Comparison of ENCODE assay signal across 23 mouse cellular contexts in genomic region chr17:83836048-83836447, GRCm38 (mm10). TPM values are rescaled to one million over a fixed set of nuclear protein-coding genes. Genes with fewer than 3 reads are reported as not detected.
DNase-seq lines count a peak whose midpoint lies in the region; ATAC-seq lines count a peak whose summit lies in the region.
"Had no signal": no experiment of that assay in that cellular context is flagged by ENCODE, and none has a peak within 500 bp of the region (broad histone marks: within the 10 kb centered on the region; RNA-seq: fewer than 3 reads in every experiment).

No protein-coding gene starts in this region.

- ATAC-seq in forebrain, embryonic 15.5 days (replicated peaks): no peak
- no peak for ATAC-seq in limb, embryonic 13.5 days (ENCODE audit: low FRiP score, low read depth)
- peak; percentile 75 for ATAC-seq in liver, embryonic 12.5 days
- ATAC-seq in intestine, embryonic 16.5 days: no peak
- ATAC-seq in forebrain, embryonic 11.5 days (replicated peaks; ENCODE audit: low FRiP score): no peak
- ATAC-seq: forebrain, postnatal 0 days; lung, postnatal 0 days had no signal

- H3K36me3 ChIP-seq in forebrain, embryonic 10.5 days (replicated peaks): no peaks in the 10 kb centered on the region
- H3K36me3 ChIP-seq in forebrain, embryonic 15.5 days: no peaks in the 10 kb centered on the region
- H3K36me3 ChIP-seq in limb, embryonic 13.5 days: no peaks in the 10 kb centered on the region
- H3K36me3 ChIP-seq in liver, embryonic 12.5 days: no peaks in the 10 kb centered on the region
- H3K36me3 ChIP-seq in intestine, embryonic 16.5 days (ENCODE audit: control insufficient read depth, insufficient read depth, low read length): no peaks in the 10 kb centered on the region
- H3K36me3 ChIP-seq in forebrain, embryonic 11.5 days (ENCODE audit: control insufficient read depth, insufficient read depth, low read length): no peaks in the 10 kb centered on the region
- H3K36me3 ChIP-seq: embryonic facial prominence, embryonic 15.5 days; heart, embryonic 13.5 days; neural tube, embryonic 15.5 days had no signal

- no peak for DNase-seq in forebrain, embryonic 10.5 days (ENCODE audit: extremely low spot score, low spot score)
- peak; percentile 77 for DNase-seq in yolk sac, embryonic 10.5 days (ENCODE audit: low spot score)
- DNase-seq in forebrain, embryonic 11.5 days (ENCODE audit: low spot score): no peak
- DNase-seq: adrenal gland, postnatal 14 days; cerebellum, adult 2 months; cerebellum, postnatal 36 days; embryo, embryonic 11 days; forebrain, postnatal 0 days; gastrocnemius, postnatal 14 days; heart, adult 11 months; heart, postnatal 14 days; kidney, adult 11 months; layer of hippocampus, adult 9-11 months had no signal

- H3K4me1 ChIP-seq in forebrain, embryonic 10.5 days: peaks cover 30% of the 10 kb centered on the region
- H3K4me1 ChIP-seq in forebrain, embryonic 15.5 days: no peaks in the 10 kb centered on the region
- peaks cover 50% of the 10 kb centered on the region for H3K4me1 ChIP-seq in limb, embryonic 13.5 days
- peaks cover 19% of the 10 kb centered on the region for H3K4me1 ChIP-seq in liver, embryonic 12.5 days
- H3K4me1 ChIP-seq in intestine, embryonic 16.5 days (ENCODE audit: control insufficient read depth, insufficient read depth, low read length): no peaks in the 10 kb centered on the region
- no peaks in the 10 kb centered on the region for H3K4me1 ChIP-seq in forebrain, embryonic 11.5 days (replicated peaks; ENCODE audit: control insufficient read depth, insufficient read depth, low read length)

- no peaks in the 10 kb centered on the region for H3K9me3 ChIP-seq in forebrain, embryonic 10.5 days
- no peaks in the 10 kb centered on the region for H3K9me3 ChIP-seq in forebrain, embryonic 15.5 days
- no peaks in the 10 kb centered on the region for H3K9me3 ChIP-seq in limb, embryonic 13.5 days
- H3K9me3 ChIP-seq in liver, embryonic 12.5 days (replicated peaks): no peaks in the 10 kb centered on the region
- H3K9me3 ChIP-seq in intestine, embryonic 16.5 days (ENCODE audit: control insufficient read depth, low read length): no peaks in the 10 kb centered on the region
- H3K9me3 ChIP-seq in forebrain, embryonic 11.5 days (ENCODE audit: control insufficient read depth, low read length): no peaks in the 10 kb centered on the region
- H3K9me3 ChIP-seq: embryonic facial prominence, embryonic 15.5 days; heart, embryonic 13.5 days; neural tube, embryonic 15.5 days had no signal

- no peak overlapping the region for H3K4me3 ChIP-seq in forebrain, embryonic 10.5 days
- H3K4me3 ChIP-seq in forebrain, embryonic 15.5 days: no peak overlapping the region
- H3K4me3 ChIP-seq in limb, embryonic 13.5 days: no peak overlapping the region
- H3K4me3 ChIP-seq in liver, embryonic 12.5 days: no peak overlapping the region
- H3K4me3 ChIP-seq in intestine, embryonic 16.5 days (ENCODE audit: low read length): no peak overlapping the region
- H3K4me3 ChIP-seq in forebrain, embryonic 11.5 days (ENCODE audit: low read depth, low read length): no peak overlapping the region
- H3K4me3 ChIP-seq: embryonic facial prominence, embryonic 15.5 days; heart, embryonic 13.5 days; neural tube, embryonic 15.5 days had no signal

- 0 out of 2 replicates have a peak overlapping the region, but pooled peaks have one; percentile 26 for H3K27ac ChIP-seq in forebrain, embryonic 10.5 days
- H3K27ac ChIP-seq in forebrain, embryonic 15.5 days (replicated peaks): no peak overlapping the region
- peak overlapping the region; percentile 77 for H3K27ac ChIP-seq in limb, embryonic 13.5 days
- H3K27ac ChIP-seq in liver, embryonic 12.5 days: peak overlapping the region; percentile 67
- no peak overlapping the region for H3K27ac ChIP-seq in intestine, embryonic 16.5 days (ENCODE audit: low read length)
- H3K27ac ChIP-seq in forebrain, embryonic 11.5 days (ENCODE audit: low read depth, low read length): no peak overlapping the region
- H3K27ac ChIP-seq: embryonic facial prominence, embryonic 15.5 days; heart, embryonic 13.5 days; macrophage; neural tube, embryonic 15.5 days had no signal

- no peaks in the 10 kb centered on the region; the same call in 1 of the 2 replicates for H3K27me3 ChIP-seq in forebrain, embryonic 10.5 days (ENCODE audit: poor library complexity, severe bottlenecking)
- H3K27me3 ChIP-seq in forebrain, embryonic 15.5 days: no peaks in the 10 kb centered on the region
- no peaks in the 10 kb centered on the region for H3K27me3 ChIP-seq in limb, embryonic 13.5 days
- no peaks in the 10 kb centered on the region for H3K27me3 ChIP-seq in liver, embryonic 12.5 days (replicated peaks)
- no peaks in the 10 kb centered on the region for H3K27me3 ChIP-seq in intestine, embryonic 16.5 days (replicated peaks; ENCODE audit: control insufficient read depth, insufficient read depth, low read length)
- H3K27me3 ChIP-seq in forebrain, embryonic 11.5 days (ENCODE audit: control insufficient read depth, insufficient read depth, low read length): no peaks in the 10 kb centered on the region
- H3K27me3 ChIP-seq: embryonic facial prominence, embryonic 15.5 days; neural tube, embryonic 15.5 days had no signal

- no peak overlapping the region for H3K4me2 ChIP-seq in forebrain, embryonic 15.5 days (replicated peaks)
- H3K4me2 ChIP-seq in limb, embryonic 13.5 days (replicated peaks): peak overlapping the region; percentile 23; the same call in 1 of the 2 replicates
- H3K4me2 ChIP-seq in liver, embryonic 12.5 days: no peak overlapping the region
- H3K4me2 ChIP-seq in intestine, embryonic 16.5 days (ENCODE audit: low read depth, low read length): no peak overlapping the region
- no peak overlapping the region for H3K4me2 ChIP-seq in forebrain, embryonic 11.5 days (ENCODE audit: low read depth, low read length, severe bottlenecking)
- H3K4me2 ChIP-seq: heart, embryonic 13.5 days; neural tube, embryonic 15.5 days had no signal

- WGBS in forebrain, embryonic 10.5 days: 58% methylated on average over 3 of the region's 3 CpGs
- 80% methylated on average over 3 of the region's 3 CpGs for WGBS in forebrain, embryonic 15.5 days
- 45% methylated on average over 3 of the region's 3 CpGs for WGBS in limb, embryonic 13.5 days
- WGBS in liver, embryonic 12.5 days (ENCODE audit: insufficient replicate concordance): 64% methylated on average over 3 of the region's 3 CpGs
- WGBS in intestine, embryonic 16.5 days: 71% methylated on average over 3 of the region's 3 CpGs
- 74% methylated on average over 3 of the region's 3 CpGs for WGBS in forebrain, embryonic 11.5 days

- no peak overlapping the region for H3K9ac ChIP-seq in forebrain, embryonic 15.5 days (replicated peaks)
- no peak overlapping the region for H3K9ac ChIP-seq in limb, embryonic 13.5 days
- H3K9ac ChIP-seq in liver, embryonic 12.5 days: no peak overlapping the region
- H3K9ac ChIP-seq in intestine, embryonic 16.5 days (ENCODE audit: low read depth, low read length): no peak overlapping the region
- H3K9ac ChIP-seq in forebrain, embryonic 11.5 days (ENCODE audit: low read length): no peak overlapping the region
- H3K9ac ChIP-seq: embryonic facial prominence, embryonic 15.5 days; forebrain, postnatal 0 days; heart, embryonic 13.5 days; neural tube, embryonic 15.5 days had no signal

RNA-seq across cellular contexts. Expression of gene Haao, which starts 11.7 kb away (rescaled TPM):
- 0.25 and 0.36 TPM in 2 replicates for polyA plus RNA-seq in forebrain, embryonic 10.5 days (2016; fragmentation: Nextera tagmentation; extraction: Ambion mirVana)
- 0.13 TPM in 1 of 2 replicates, not detected in the other for polyA plus RNA-seq in forebrain, embryonic 15.5 days (2015; fragmentation: Nextera tagmentation; extraction: Ambion mirVana)
- polyA plus RNA-seq in limb, embryonic 13.5 days (2015; fragmentation: Nextera tagmentation; extraction: Ambion mirVana): 1.3 TPM in 2 replicates
- 7.1 and 7.7 TPM in 2 replicates for polyA plus RNA-seq in liver, embryonic 12.5 days (2016; fragmentation: Nextera tagmentation; extraction: Ambion mirVana)
- polyA plus RNA-seq in intestine, embryonic 16.5 days (2015; fragmentation: Nextera tagmentation; extraction: Ambion mirVana): 1.5 and 2.3 TPM in 2 replicates
- polyA plus RNA-seq in forebrain, embryonic 11.5 days (2014; fragmentation: Nextera tagmentation; extraction: Ambion mirVana): not detected in 2 replicates
- polyA plus RNA-seq: forebrain, postnatal 0 days; hindbrain, embryonic 11.5 days had no signal

Comparison
In these comparisons a context has a peak if more than half of its experiments do, and no peak if none do; other contexts are left out.
1. H3K27ac ChIP-seq: peak in forebrain, embryonic 10.5 days (single experiment), limb, embryonic 13.5 days (single experiment) and liver, embryonic 12.5 days (single experiment); none in forebrain, embryonic 15.5 days (single experiment), intestine, embryonic 16.5 days (single experiment) and forebrain, embryonic 11.5 days (single experiment).